Mouse (Mus musculus) 3134 (cell line): ENCODE measurements around the gene Ttll9.

Experiments used
- DNase-seq: peaks from one replicate; pipeline ENCODE4 v3.0.0-alpha.2; 2011; ENCODE audit warnings: low spot score; ENCODE audit not compliant: insufficient read length; ENCODE audit errors: extremely low read depth

The Ttll9 gene

GRCm38 (mm10) chr2:152962091-152962793 lies at the start of gene Ttll9:
Gene Ttll9, plus strand, starts transcription at chr2:152962485.
- DNase-seq, result no peak

GRCm38 (mm10) chr2:152913471-152913870 lies 48.8 kb upstream of the Ttll9 start:
- no peak for DNase-seq

- peak; percentile 83 for DNase-seq
These were observed 47.8 kb upstream of the Ttll9 start for GRCm38 (mm10) chr2:152914310-152915120.

- DNase-seq, result no peak
These were observed 46.8 kb upstream of the Ttll9 start for GRCm38 (mm10) chr2:152915453-152915852.

- no peak for DNase-seq
These were observed 46.2 kb upstream of the Ttll9 start for GRCm38 (mm10) chr2:152916111-152916510.

GRCm38 (mm10) chr2:152917671-152918070 lies 44.6 kb upstream of the Ttll9 start:
- DNase-seq, result no peak

- DNase-seq, result no peak
These were observed 39.9 kb upstream of the Ttll9 start for GRCm38 (mm10) chr2:152922376-152922775.

GRCm38 (mm10) chr2:152923621-152924020 lies 38.7 kb upstream of the Ttll9 start:
- DNase-seq, result no peak

- peak; percentile 65 for DNase-seq
These were observed 38.2 kb upstream of the Ttll9 start for GRCm38 (mm10) chr2:152924128-152924527.

GRCm38 (mm10) chr2:152924543-152924942 lies 37.7 kb upstream of the Ttll9 start:
- no peak for DNase-seq

GRCm38 (mm10) chr2:152925189-152925872 lies 37.0 kb upstream of the Ttll9 start:
- peak; percentile 98 for DNase-seq

- DNase-seq, result no peak
These were observed 35.4 kb upstream of the Ttll9 start for GRCm38 (mm10) chr2:152926896-152927295.

- DNase-seq, result peak; percentile 82
These were observed 34.9 kb upstream of the Ttll9 start for GRCm38 (mm10) chr2:152927371-152927770.

- peak; percentile 60 for DNase-seq
These were observed 33.9 kb upstream of the Ttll9 start for GRCm38 (mm10) chr2:152928219-152928987.

GRCm38 (mm10) chr2:152928988-152929370 lies 33.3 kb upstream of the Ttll9 start:
- DNase-seq, result no peak

GRCm38 (mm10) chr2:152930276-152930675 lies 32.0 kb upstream of the Ttll9 start:
- peak; percentile 74 for DNase-seq

- DNase-seq, result peak; percentile 62
These were observed 30.7 kb upstream of the Ttll9 start for GRCm38 (mm10) chr2:152931456-152932160.

GRCm38 (mm10) chr2:152933048-152933447 lies 29.2 kb upstream of the Ttll9 start, which contains the start of gene Foxs1:
Gene Foxs1, minus strand, starts transcription at chr2:152933208.
- peak; percentile 64 for DNase-seq

- DNase-seq, result peak; percentile 57
These were observed 28.7 kb upstream of the Ttll9 start for GRCm38 (mm10) chr2:152933614-152934013.

GRCm38 (mm10) chr2:152939846-152940245 lies 22.4 kb upstream of the Ttll9 start:
- DNase-seq, result peak; percentile 67
